Mouse (Mus musculus) cortical plate, adult 2 months (tissue): ENCODE data around the gene Eef1a2. TPM values are rescaled to one million over a fixed set of nuclear protein-coding genes. Genes with fewer than 3 reads are reported as not detected.

Source experiments
- H3K27ac ChIP-seq: fragments of 200-500 bp; 2 replicates; pipeline ENCODE4 v1.5.1; 2012; ENCODE audit warnings: low read length, control low read depth, inconsistent platforms; ENCODE audit not compliant: insufficient read depth
- H3K4me1 ChIP-seq: fragments of 200-500 bp; 2 replicates; pipeline ENCODE4 v1.6.1; 2011; ENCODE audit warnings: low read length; ENCODE audit not compliant: control insufficient read depth, insufficient read depth
- H3K4me3 ChIP-seq: fragments of 200-500 bp; 2 replicates; pipeline ENCODE4 v1.5.1; 2011; ENCODE audit warnings: mild to moderate bottlenecking, low read length, control low read depth; ENCODE audit not compliant: insufficient read depth
- CTCF ChIP-seq: fragments of 200-500 bp; IDR thresholded peaks from 2 replicates; pipeline ENCODE4 v1.5.1; 2011; ENCODE audit warnings: mild to moderate bottlenecking, control low read depth, low read length; ENCODE audit not compliant: insufficient read depth; ENCODE audit errors: extremely low read depth
- POLR2A ChIP-seq: fragments of 200-500 bp; IDR thresholded peaks from 2 replicates; pipeline ENCODE4 v1.6.1; 2011; ENCODE audit warnings: mild to moderate bottlenecking, low read length, control low read depth; ENCODE audit not compliant: insufficient read depth; ENCODE audit errors: extremely low read depth
- polyA plus RNA-seq: library from polyadenylated mRNA; depleted of rRNA; stranded (reverse); fragments of >200 nt; gene quantifications from 2 replicates; pipeline ENCODE4 v1.2.3, GENCODE M21; 2012

The Eef1a2 gene
- polyA plus RNA-seq, 1 experiment: 1,125 TPM

- peaks cover 14% of the 10 kb centered on the region for H3K4me1 ChIP-seq
- no peak for TF ChIP-seq POLR2A
- no peak for TF ChIP-seq CTCF
- no peak overlapping the region for H3K27ac ChIP-seq
- no peak overlapping the region for H3K4me3 ChIP-seq
These were observed 4.0 kb upstream of the Eef1a2 start for GRCm38 (mm10) chr2:181160821-181161220.

- peaks cover 14% of the 10 kb centered on the region for H3K4me1 ChIP-seq
- TF ChIP-seq POLR2A (peak; percentile 86), CTCF (no peak)
- H3K27ac ChIP-seq: peak overlapping the region; percentile 96
- H3K4me3 ChIP-seq: no peak overlapping the region; the same call in 1 of the 2 replicates
These were observed 3.0 kb upstream of the Eef1a2 start for GRCm38 (mm10) chr2:181159771-181160170.

GRCm38 (mm10) chr2:181159091-181159514 lies 2.3 kb upstream of the Eef1a2 start:
- TF ChIP-seq POLR2A: no peak
- TF ChIP-seq CTCF: no peak
- Histone ChIP-seq H3K4me1 (peaks cover 14% of the 10 kb centered on the region), H3K4me3 (no peak overlapping the region)

GRCm38 (mm10) chr2:181158471-181158870 lies 1.7 kb upstream of the Eef1a2 start:
- TF ChIP-seq CTCF (no peak), POLR2A (no peak)
- peak overlapping the region; percentile 88 for H3K27ac ChIP-seq
- H3K4me3 ChIP-seq: no peak overlapping the region
- H3K4me1 ChIP-seq: peaks cover 14% of the 10 kb centered on the region

More at GRCm38 (mm10) chr2:181159091-181159514, 2.3 kb upstream of the Eef1a2 start:
- peak overlapping the region; percentile 96 for H3K27ac ChIP-seq

GRCm38 (mm10) chr2:181157716-181158302 lies 995 bp upstream of the Eef1a2 start:
- Histone ChIP-seq H3K27ac (peak overlapping the region; percentile 98), H3K4me1 (peaks cover 14% of the 10 kb centered on the region), H3K4me3 (no peak overlapping the region; the same call in 1 of the 2 replicates)
- TF ChIP-seq POLR2A: no peak
- no peak for TF ChIP-seq CTCF

GRCm38 (mm10) chr2:181157180-181157579 lies 366 bp upstream of the Eef1a2 start:
- Histone ChIP-seq H3K4me3 (peak overlapping the region; percentile 97), H3K27ac (peak overlapping the region; percentile 98), H3K4me1 (peaks cover 14% of the 10 kb centered on the region)
- TF ChIP-seq POLR2A: no peak
- TF ChIP-seq CTCF: no peak

GRCm38 (mm10) chr2:181155801-181156200 lies 1.0 kb downstream of the Eef1a2 start:
- no peak for TF ChIP-seq POLR2A
- no peak for TF ChIP-seq CTCF
- peak overlapping the region; percentile 97 for H3K4me3 ChIP-seq
- H3K27ac ChIP-seq: peak overlapping the region; percentile 98
- peaks cover 16% of the 10 kb centered on the region for H3K4me1 ChIP-seq

GRCm38 (mm10) chr2:181154831-181155415 lies 1.9 kb downstream of the Eef1a2 start:
- TF ChIP-seq POLR2A (no peak), CTCF (no peak)
- Histone ChIP-seq H3K27ac (no peak overlapping the region), H3K4me3 (peak overlapping the region; percentile 97), H3K4me1 (peaks cover 16% of the 10 kb centered on the region)

- Histone ChIP-seq H3K27ac (no peak overlapping the region), H3K4me3 (peak overlapping the region; percentile 97), H3K4me1 (peaks cover 12% of the 10 kb centered on the region)
- TF ChIP-seq POLR2A: no peak
- no peak for TF ChIP-seq CTCF
These were observed 2.5 kb downstream of the Eef1a2 start for GRCm38 (mm10) chr2:181154361-181154760.

GRCm38 (mm10) chr2:181153837-181154236 lies 3.0 kb downstream of the Eef1a2 start:
- peak overlapping the region; percentile 97 for H3K4me3 ChIP-seq
- H3K4me1 ChIP-seq: peaks cover 10% of the 10 kb centered on the region
- no peak overlapping the region for H3K27ac ChIP-seq
- peak; percentile 56 for TF ChIP-seq CTCF
- TF ChIP-seq POLR2A: no peak
